Mouse (Mus musculus) lung, adult 2 months (tissue): ENCODE results near the gene Pus7.
A peak's percentile ranks its signal among the peaks of the same experiment; 100 is the strongest.

Experiments used
- CTCF ChIP-seq: fragments of 200-500 bp; IDR thresholded peaks from 2 replicates; pipeline ENCODE4 v1.5.1; 2011; ENCODE audit warnings: mild to moderate bottlenecking, low read length, control low read depth; ENCODE audit not compliant: insufficient read depth
- POLR2A ChIP-seq: fragments of 200-500 bp; IDR thresholded peaks from 2 replicates; pipeline ENCODE4 v1.6.1; 2011; ENCODE audit warnings: low read depth, mild to moderate bottlenecking, control low read depth, low read length, borderline replicate concordance; ENCODE audit errors: extremely low read depth

DNA sequence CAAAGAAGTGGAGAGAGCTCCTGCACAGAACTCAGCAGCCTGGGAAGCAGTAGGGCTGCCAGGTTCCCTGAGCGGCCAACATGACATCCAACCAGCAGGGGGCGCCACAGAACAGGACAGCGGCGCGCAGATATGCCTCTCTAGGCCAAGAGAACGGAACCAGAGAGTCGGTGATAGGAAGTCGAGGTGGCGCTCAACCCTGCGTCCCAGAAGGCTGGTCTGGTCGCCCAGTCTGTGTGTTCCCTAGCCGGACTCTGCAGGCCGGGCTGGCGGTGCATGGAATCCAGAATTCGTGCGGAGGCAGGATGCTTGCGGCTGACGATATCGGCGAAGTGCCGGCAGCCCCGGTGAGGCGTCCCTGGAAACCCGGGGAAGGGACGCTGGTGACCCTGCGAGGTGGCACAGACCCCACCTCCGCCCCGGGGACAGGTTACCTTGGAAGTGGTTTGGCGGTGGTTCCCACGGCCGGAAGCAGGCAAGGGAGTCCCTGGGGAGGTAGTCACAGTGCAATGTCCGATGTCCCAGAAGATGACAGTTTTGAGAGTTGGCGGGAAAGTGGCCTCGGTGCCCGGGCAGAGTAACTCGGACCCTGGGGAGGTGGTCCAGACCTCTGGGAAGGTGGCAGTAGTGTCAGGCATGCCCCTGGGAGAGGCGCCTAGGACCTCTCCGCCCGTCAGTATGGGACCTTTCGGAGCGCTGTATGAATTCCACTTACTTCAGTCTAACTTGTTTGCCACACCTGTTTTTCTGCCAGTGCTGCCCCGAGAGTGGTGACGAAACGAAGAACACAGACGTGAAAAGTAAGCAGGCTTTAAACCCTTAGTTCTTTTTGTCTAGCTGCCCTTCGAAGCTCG lies 4.3 kb upstream of the Pus7 start, which contains the start of gene Rint1:
- TF ChIP-seq POLR2A (peak; percentile 92; the same call in 1 of the 2 replicates), CTCF (peak; percentile 85)
